Mouse (Mus musculus): ENCODE measurements around the gene Nhsl2.

GRCm38 (mm10) chrX:101979267-101979666 lies 130.1 kb downstream of the Nhsl2 start:
- no peak for TF ChIP-seq CTCF (IDR thresholded peaks at IDR 0.05; ENCODE audit: extremely low read depth, insufficient read depth, low read length)
- no peak for TF ChIP-seq POLR2A (IDR thresholded peaks at IDR 0.05; ENCODE audit: extremely low read depth, insufficient read depth, low read length)

All from cortical plate, adult 2 months (tissue).